Comparison of ENCODE assay signal across 34 mouse cellular contexts in genomic region chr5:3609241-3609640, GRCm38 (mm10). TPM values are rescaled to one million over a fixed set of nuclear protein-coding genes. Genes with fewer than 3 reads are reported as not detected.
DNase-seq lines count a peak whose midpoint lies in the region; ATAC-seq lines count a peak whose summit lies in the region.
"Had no signal": no experiment of that assay in that cellular context is flagged by ENCODE, and none has a peak within 500 bp of the region (broad histone marks: within the 10 kb centered on the region; RNA-seq: fewer than 3 reads in every experiment).

No protein-coding gene starts in this region.

- no peak overlapping the region for H3K4me3 ChIP-seq in forebrain, embryonic 11.5 days (ENCODE audit: low read depth, low read length)
- H3K4me3 ChIP-seq: embryonic facial prominence, embryonic 10.5 days; embryonic facial prominence, embryonic 13.5 days; erythroblast, embryonic 14.5 days; forebrain, embryonic 13.5 days; gastrocnemius, adult 2 months; heart, embryonic 12.5 days; heart, embryonic 15.5 days had no signal

- no peaks in the 10 kb centered on the region for H3K9me3 ChIP-seq in forebrain, embryonic 11.5 days (ENCODE audit: control insufficient read depth, low read length)
- H3K9me3 ChIP-seq: embryonic facial prominence, embryonic 10.5 days; embryonic facial prominence, embryonic 13.5 days; forebrain, embryonic 13.5 days; heart, embryonic 12.5 days; heart, embryonic 15.5 days had no signal

- no peak overlapping the region for H3K27ac ChIP-seq in forebrain, embryonic 11.5 days (ENCODE audit: low read depth, low read length)
- H3K27ac ChIP-seq: embryonic facial prominence, embryonic 10.5 days; embryonic facial prominence, embryonic 13.5 days; forebrain, embryonic 13.5 days; gastrocnemius, adult 2 months; heart, embryonic 15.5 days; hindbrain, embryonic 14.5 days; hindbrain, postnatal 0 days had no signal

- no peaks in the 10 kb centered on the region for H3K4me1 ChIP-seq in forebrain, embryonic 11.5 days (replicated peaks; ENCODE audit: control insufficient read depth, insufficient read depth, low read length)
- H3K4me1 ChIP-seq: embryonic facial prominence, embryonic 10.5 days; embryonic facial prominence, embryonic 13.5 days; forebrain, embryonic 13.5 days; heart, embryonic 12.5 days; heart, embryonic 15.5 days had no signal

- 92% methylated on average over 7 of the region's 7 CpGs for WGBS in forebrain, embryonic 11.5 days

- H3K4me2 ChIP-seq in forebrain, embryonic 11.5 days (ENCODE audit: low read depth, low read length, severe bottlenecking): no peak overlapping the region
- H3K4me2 ChIP-seq: embryonic facial prominence, embryonic 13.5 days; forebrain, embryonic 13.5 days; heart, embryonic 12.5 days; heart, embryonic 15.5 days; hindbrain, embryonic 14.5 days had no signal

- DNase-seq in adrenal gland, adult 8-10 months: peak; percentile 34
- no peak for DNase-seq in adrenal gland, adult 18-20 months (ENCODE audit: low spot score in 2 of 2)
- DNase-seq in adrenal gland, postnatal 10 days: peak; percentile 6
- DNase-seq in adrenal gland, postnatal 14 days: peak; percentile 18
- no peak for DNase-seq in cerebellum, adult 11 months
- DNase-seq in forebrain, embryonic 11.5 days (ENCODE audit: low spot score): no peak
- DNase-seq: cerebellum, adult 11-12 months; cerebellum, adult 8-10 months; cerebellum, postnatal 10 days; cerebellum, postnatal 36 days; embryo, embryonic 11 days; gastrocnemius, adult 2 months; gastrocnemius, postnatal 14 days; heart, adult 18-20 months; heart, postnatal 10 days; heart, postnatal 4 days; kidney, adult 18-20 months had no signal

- no peak overlapping the region for H3K9ac ChIP-seq in forebrain, embryonic 11.5 days (ENCODE audit: low read length)
- H3K9ac ChIP-seq: embryonic facial prominence, embryonic 13.5 days; forebrain, embryonic 13.5 days; heart, embryonic 12.5 days; heart, embryonic 15.5 days; hindbrain, embryonic 14.5 days had no signal

- no peaks in the 10 kb centered on the region for H3K27me3 ChIP-seq in forebrain, embryonic 11.5 days (ENCODE audit: control insufficient read depth, insufficient read depth, low read length)
- H3K27me3 ChIP-seq: embryonic facial prominence, embryonic 13.5 days; forebrain, embryonic 13.5 days; heart, embryonic 12.5 days; heart, embryonic 15.5 days had no signal

- no peak for ATAC-seq in forebrain, embryonic 11.5 days (replicated peaks; ENCODE audit: low FRiP score)
- ATAC-seq: CD4-positive, CD25-positive, alpha-beta regulatory T cell, adult 4 months; forebrain, embryonic 13.5 days; forebrain, embryonic 16.5 days; hindbrain, postnatal 0 days; inflammation-experienced regulatory T-cells, adult 6 months; intestine, embryonic 16.5 days had no signal

- H3K36me3 ChIP-seq in forebrain, embryonic 11.5 days (ENCODE audit: control insufficient read depth, insufficient read depth, low read length): no peaks in the 10 kb centered on the region; the same call in 1 of the 2 replicates

RNA-seq across cellular contexts. Expression of gene Rbm48, which starts 12.9 kb away (rescaled TPM):
- 10 to 100 TPM in 3 of 4 experiments, 1 to 10 TPM in 1; 9.9 to 14.8 (median 12.6) TPM for total RNA-seq in adrenal gland, adult 8-10 months (2022)
- 10 to 100 TPM in 1 of 2 experiments, 1 to 10 TPM in 1; 7.6 to 10.8 TPM for total RNA-seq in adrenal gland, adult 18-20 months (2021)
- total RNA-seq in adrenal gland, postnatal 10 days (2021): 10 to 100 TPM in 1 of 2 experiments, 1 to 10 TPM in 1; 8.0 to 11.6 TPM
- 6.3 and 14.8 TPM in 2 replicates for total RNA-seq in adrenal gland, postnatal 14 days (2021)
- 14.3 and 15.9 TPM in 2 replicates for polyA plus RNA-seq in forebrain, embryonic 11.5 days (2014; fragmentation: Nextera tagmentation; extraction: Ambion mirVana)

RNA-seq across cellular contexts. Expression of gene Pex1, which starts 13.4 kb away (rescaled TPM):
- total RNA-seq in adrenal gland, adult 8-10 months (2022): 10 to 100 TPM; 29.4 to 42.8 (median 31.9) TPM
- 10 to 100 TPM; 19.3 to 32.2 TPM for total RNA-seq in adrenal gland, adult 18-20 months (2021)
- 10 to 100 TPM; 17.5 to 30.2 TPM for total RNA-seq in adrenal gland, postnatal 10 days (2021)
- total RNA-seq in adrenal gland, postnatal 14 days (2021): 26.0 and 27.2 TPM in 2 replicates
- polyA plus RNA-seq in forebrain, embryonic 11.5 days (2014; fragmentation: Nextera tagmentation; extraction: Ambion mirVana): 14.0 and 16.6 TPM in 2 replicates

RNA-seq across cellular contexts. Expression of gene 1700109H08Rik, which starts 37.9 kb away (rescaled TPM):
- 10 to 100 TPM in 1 of 4 experiments, 1 to 10 TPM in 3; 2.7 to 11.1 (median 4.4) TPM for total RNA-seq in adrenal gland, adult 8-10 months (2022)
- 1 to 10 TPM; 2.7 to 3.3 TPM for total RNA-seq in adrenal gland, adult 18-20 months (2021)
- total RNA-seq in adrenal gland, postnatal 10 days (2021): 1 to 10 TPM; 2.2 to 4.9 TPM
- 2.6 and 3.0 TPM in 2 replicates for total RNA-seq in adrenal gland, postnatal 14 days (2021)
- polyA plus RNA-seq in forebrain, embryonic 11.5 days (2014; fragmentation: Nextera tagmentation; extraction: Ambion mirVana): 3.9 and 4.9 TPM in 2 replicates

RNA-seq across cellular contexts. Expression of gene Tmbim7, which starts 41.7 kb away (rescaled TPM):
- total RNA-seq in adrenal gland, adult 8-10 months (2022): not detected
- total RNA-seq in adrenal gland, adult 18-20 months (2021): not detected
- total RNA-seq in adrenal gland, postnatal 10 days (2021): not detected
- not detected in 2 replicates for total RNA-seq in adrenal gland, postnatal 14 days (2021)
- polyA plus RNA-seq in forebrain, embryonic 11.5 days (2014; fragmentation: Nextera tagmentation; extraction: Ambion mirVana): not detected in 2 replicates
- total RNA-seq: gastrocnemius, adult 2 months; gastrocnemius, postnatal 14 days; gastrocnemius, postnatal 4 days; heart, adult 18-20 months; heart, postnatal 10 days; heart, postnatal 4 days; hindbrain, postnatal 0 days; MEL had no signal
- polyA plus RNA-seq: C2C12; CD4-positive, CD25-positive, alpha-beta regulatory T cell, adult 4 months; cortical plate, adult 2 months; embryonic facial prominence, embryonic 10.5 days; embryonic facial prominence, embryonic 13.5 days; erythroblast, embryonic 14.5 days; forebrain, embryonic 13.5 days; forebrain, embryonic 16.5 days; heart, embryonic 12.5 days; heart, embryonic 15.5 days; hindbrain, embryonic 11.5 days; hindbrain, embryonic 14.5 days; hindbrain, postnatal 0 days; inflammation-experienced regulatory T-cells, adult 6 months; intestine, embryonic 16.5 days had no signal

RNA-seq across cellular contexts. Expression of gene Gatad1, which starts 47.7 kb away (rescaled TPM):
- total RNA-seq in adrenal gland, adult 8-10 months (2022): 100 to 1,000 TPM; 131 to 156 (median 142) TPM
- total RNA-seq in adrenal gland, adult 18-20 months (2021): 100 to 1,000 TPM; 154 to 167 TPM
- 100 to 1,000 TPM; 121 to 123 TPM for total RNA-seq in adrenal gland, postnatal 10 days (2021)
- 145 and 146 TPM in 2 replicates for total RNA-seq in adrenal gland, postnatal 14 days (2021)
- polyA plus RNA-seq in forebrain, embryonic 11.5 days (2014; fragmentation: Nextera tagmentation; extraction: Ambion mirVana): 75.4 and 79.5 TPM in 2 replicates

Comparison
In these comparisons a context has a peak if more than half of its experiments do, and no peak if none do; other contexts are left out.
1. DNase-seq: peak in adrenal gland, adult 8-10 months (single experiment), adrenal gland, postnatal 10 days (single experiment) and adrenal gland, postnatal 14 days (single experiment); none in adrenal gland, adult 18-20 months (0 of 2), cerebellum, adult 11 months (single experiment) and forebrain, embryonic 11.5 days (single experiment).